Mouse (Mus musculus): ENCODE measurements around the gene Mss51. TPM values are rescaled to one million over a fixed set of nuclear protein-coding genes. Genes with fewer than 3 reads are reported as not detected.

Gene Mss51
- polyA plus RNA-seq (2014; fragmentation: Illumina TruSeq; extraction: RNeasy Lipid Tissue Mini Kit (QIAGEN cat#74804); ENCODE audit: low read depth, low replicate concordance): 0.49 TPM

DNA sequence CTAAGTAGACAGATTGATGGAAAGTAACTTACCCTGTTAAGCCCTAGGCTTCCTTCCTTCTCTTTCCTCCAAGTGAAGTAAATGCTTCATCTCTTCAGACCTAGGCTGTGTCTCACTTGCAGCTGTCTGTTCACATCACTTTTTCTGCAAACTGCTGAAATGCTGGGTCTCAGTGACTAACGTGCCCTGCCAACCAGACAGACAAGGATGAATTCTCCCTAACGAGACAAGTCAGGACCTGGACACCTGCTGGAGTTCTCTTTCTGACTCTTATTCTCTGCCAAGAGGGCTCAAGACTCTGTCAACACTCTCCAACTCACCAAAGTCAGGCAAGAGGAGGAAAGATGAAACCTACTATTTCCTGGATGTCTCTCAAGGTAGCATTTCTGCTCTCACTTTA, at the start of gene Mss51:
Gene Mss51, minus strand, starts transcription at position 299 of the 400 bp plus-strand sequence.

DNA sequence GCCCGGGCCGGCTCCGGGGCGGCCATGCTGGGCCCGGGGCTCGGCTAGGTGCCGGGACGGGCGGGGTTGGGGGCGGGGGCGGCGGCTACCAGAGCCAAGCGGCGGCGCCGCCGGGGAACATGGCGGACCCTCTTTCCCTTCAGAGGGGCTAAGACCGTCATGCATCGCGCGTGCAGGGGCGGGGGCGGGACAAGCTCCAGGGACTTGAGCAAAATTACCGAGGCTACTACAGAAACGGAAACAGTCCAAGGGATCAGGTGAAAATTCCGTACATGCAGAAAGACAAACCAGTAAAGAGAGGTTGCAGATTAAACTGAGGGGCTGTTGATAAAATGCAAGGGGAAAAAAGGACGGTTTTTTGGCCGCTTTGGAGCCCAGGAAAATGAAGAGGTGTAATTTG, 49.7 kb upstream of the Mss51 start, which contains the start of gene Ppp3cb:
Gene Ppp3cb, minus strand, starts transcription at position 159 of the 400 bp plus-strand sequence.

GRCm38 (mm10) chr14:20479291-20480194, 17.2 kb downstream of the Mss51 start, which contains the start of gene Anxa7:
TSS of gene Anxa7 (minus strand) at chr14:20480133.

GRCm38 (mm10) chr14:20451765-20452331, 44.9 kb downstream of the Mss51 start, which contains the start of gene Cfap70:
TSS of gene Cfap70 (minus strand) at chr14:20452226.

Other genes with a start within 250 kb of the Mss51 start
- not detected for gene Kcnk16, start 227.7 kb downstream of the Mss51 start, polyA plus RNA-seq (2014; fragmentation: Illumina TruSeq; extraction: RNeasy Lipid Tissue Mini Kit (QIAGEN cat#74804); ENCODE audit: low read depth, low replicate concordance)
- 7.1 TPM for gene Nudt13, start 202.2 kb downstream of the Mss51 start, polyA plus RNA-seq (2014; fragmentation: Illumina TruSeq; extraction: RNeasy Lipid Tissue Mini Kit (QIAGEN cat#74804); ENCODE audit: low read depth, low replicate concordance)
- 22.5 TPM for gene Ecd, start 148.8 kb downstream of the Mss51 start, polyA plus RNA-seq (2014; fragmentation: Illumina TruSeq; extraction: RNeasy Lipid Tissue Mini Kit (QIAGEN cat#74804); ENCODE audit: low read depth, low replicate concordance)
- gene Fam149b, start 148.7 kb downstream of the Mss51 start, polyA plus RNA-seq (2014; fragmentation: Illumina TruSeq; extraction: RNeasy Lipid Tissue Mini Kit (QIAGEN cat#74804); ENCODE audit: low read depth, low replicate concordance): 42.3 TPM
- gene Dnajc9, start 108.0 kb downstream of the Mss51 start, polyA plus RNA-seq (2014; fragmentation: Illumina TruSeq; extraction: RNeasy Lipid Tissue Mini Kit (QIAGEN cat#74804); ENCODE audit: low read depth, low replicate concordance): 74.1 TPM
- gene Mrps16, start 103.3 kb downstream of the Mss51 start, polyA plus RNA-seq (2014; fragmentation: Illumina TruSeq; extraction: RNeasy Lipid Tissue Mini Kit (QIAGEN cat#74804); ENCODE audit: low read depth, low replicate concordance): 9.8 TPM
- 3.4 TPM for gene Cfap70, start 44.7 kb downstream of the Mss51 start, polyA plus RNA-seq (2014; fragmentation: Illumina TruSeq; extraction: RNeasy Lipid Tissue Mini Kit (QIAGEN cat#74804); ENCODE audit: low read depth, low replicate concordance)
- 124 TPM for gene Anxa7, start 16.8 kb downstream of the Mss51 start, polyA plus RNA-seq (2014; fragmentation: Illumina TruSeq; extraction: RNeasy Lipid Tissue Mini Kit (QIAGEN cat#74804); ENCODE audit: low read depth, low replicate concordance)
- 141 TPM for gene Ppp3cb, start 49.7 kb upstream of the Mss51 start, polyA plus RNA-seq (2014; fragmentation: Illumina TruSeq; extraction: RNeasy Lipid Tissue Mini Kit (QIAGEN cat#74804); ENCODE audit: low read depth, low replicate concordance)
- 8.3 TPM for gene Usp54, start 144.2 kb upstream of the Mss51 start, polyA plus RNA-seq (2014; fragmentation: Illumina TruSeq; extraction: RNeasy Lipid Tissue Mini Kit (QIAGEN cat#74804); ENCODE audit: low read depth, low replicate concordance)
- not detected for gene Myoz1, start 159.6 kb upstream of the Mss51 start, polyA plus RNA-seq (2014; fragmentation: Illumina TruSeq; extraction: RNeasy Lipid Tissue Mini Kit (QIAGEN cat#74804); ENCODE audit: low read depth, low replicate concordance)
- 0.32 TPM for gene Synpo2l, start 171.5 kb upstream of the Mss51 start, polyA plus RNA-seq (2014; fragmentation: Illumina TruSeq; extraction: RNeasy Lipid Tissue Mini Kit (QIAGEN cat#74804); ENCODE audit: low read depth, low replicate concordance)
- gene Sec24c, start 177.4 kb upstream of the Mss51 start, polyA plus RNA-seq (2014; fragmentation: Illumina TruSeq; extraction: RNeasy Lipid Tissue Mini Kit (QIAGEN cat#74804); ENCODE audit: low read depth, low replicate concordance): 49.6 TPM
- 17.6 TPM for gene Fut11, start 198.1 kb upstream of the Mss51 start, polyA plus RNA-seq (2014; fragmentation: Illumina TruSeq; extraction: RNeasy Lipid Tissue Mini Kit (QIAGEN cat#74804); ENCODE audit: low read depth, low replicate concordance)
- 164 TPM for gene Chchd1, start 206.1 kb upstream of the Mss51 start, polyA plus RNA-seq (2014; fragmentation: Illumina TruSeq; extraction: RNeasy Lipid Tissue Mini Kit (QIAGEN cat#74804); ENCODE audit: low read depth, low replicate concordance)
- 3.2 TPM for gene Zswim8, start 210.7 kb upstream of the Mss51 start, polyA plus RNA-seq (2014; fragmentation: Illumina TruSeq; extraction: RNeasy Lipid Tissue Mini Kit (QIAGEN cat#74804); ENCODE audit: low read depth, low replicate concordance)
- gene Ndst2, start 237.7 kb upstream of the Mss51 start, polyA plus RNA-seq (2014; fragmentation: Illumina TruSeq; extraction: RNeasy Lipid Tissue Mini Kit (QIAGEN cat#74804); ENCODE audit: low read depth, low replicate concordance): 1.3 TPM

Data from kidney, adult 10 weeks (tissue).